Mouse (Mus musculus): ENCODE results near the gene Limd1. TPM values are rescaled to one million over a fixed set of nuclear protein-coding genes. Genes with fewer than 3 reads are reported as not detected.

The Limd1 gene
- polyA plus RNA-seq, 1 experiment from 2014 or later = 39.2 TPM

GRCm38 (mm10) chr9:123525095-123525494, 46.6 kb downstream of the Limd1 start:
- WGBS = 0% methylated on average over 1 of the region's 1 CpGs
- H3K27ac ChIP-seq = no peak overlapping the region
- no peaks in the 10 kb centered on the region for H3K27me3 ChIP-seq

GRCm38 (mm10) chr9:123526502-123526901, 48.0 kb downstream of the Limd1 start:
- H3K4me3 ChIP-seq = no peak overlapping the region
- 86% methylated on average over 5 of the region's 5 CpGs for WGBS
- no peak overlapping the region for H3K27ac ChIP-seq
- H3K36me3 ChIP-seq = no peaks in the 10 kb centered on the region
- no peaks in the 10 kb centered on the region for H3K9me3 ChIP-seq (replicated peaks)
- no peak overlapping the region for H3K4me2 ChIP-seq (replicated peaks)
- H3K4me1 ChIP-seq = peaks cover 17% of the 10 kb centered on the region
- no peaks in the 10 kb centered on the region for H3K27me3 ChIP-seq
- ATAC-seq (ENCODE audit: low FRiP score) = no peak
- H3K9ac ChIP-seq = no peak overlapping the region

More at GRCm38 (mm10) chr9:123525095-123525494, 46.6 kb downstream of the Limd1 start:
- Histone ChIP-seq H3K36me3 (peaks cover 3% of the 10 kb centered on the region; the same call in 1 of the 2 replicates), H3K4me2 (replicated peaks) (no peak overlapping the region), H3K9me3 (replicated peaks) (no peaks in the 10 kb centered on the region), H3K4me3 (no peak overlapping the region), H3K4me1 (peaks cover 6% of the 10 kb centered on the region), H3K9ac (no peak overlapping the region)
- ATAC-seq (ENCODE audit: low FRiP score) = no peak

GRCm38 (mm10) chr9:123528087-123528925, 49.8 kb downstream of the Limd1 start:
- Histone ChIP-seq H3K9me3 (replicated peaks) (no peaks in the 10 kb centered on the region), H3K27me3 (no peaks in the 10 kb centered on the region), H3K4me3 (peak overlapping the region; percentile 80), H3K36me3 (no peaks in the 10 kb centered on the region), H3K9ac (peak overlapping the region; percentile 65), H3K27ac (peak overlapping the region; percentile 95), H3K4me1 (peaks cover 19% of the 10 kb centered on the region), H3K4me2 (replicated peaks) (peak overlapping the region; percentile 63)
- no peak for ATAC-seq (ENCODE audit: low FRiP score)
- WGBS = 31% methylated on average over 6 of the region's 6 CpGs

GRCm38 (mm10) chr9:123528926-123529295, 50.4 kb downstream of the Limd1 start:
- WGBS = 1% methylated on average over 17 of the region's 17 CpGs
- peak overlapping the region; percentile 95 for H3K27ac ChIP-seq
- ATAC-seq (ENCODE audit: low FRiP score) = peak; percentile 42
- H3K9ac ChIP-seq = peak overlapping the region; percentile 65
- H3K4me1 ChIP-seq = peaks cover 19% of the 10 kb centered on the region
- no peaks in the 10 kb centered on the region for H3K9me3 ChIP-seq (replicated peaks)
- peak overlapping the region; percentile 80 for H3K4me3 ChIP-seq
- peak overlapping the region; percentile 63 for H3K4me2 ChIP-seq (replicated peaks)
- H3K36me3 ChIP-seq = no peaks in the 10 kb centered on the region
- H3K27me3 ChIP-seq = no peaks in the 10 kb centered on the region

GRCm38 (mm10) chr9:123529392-123530157, 51.1 kb downstream of the Limd1 start, which contains the start of gene Sacm1l:
TSS of gene Sacm1l (plus strand) at chr9:123529759.
- Histone ChIP-seq H3K9ac (peak within 1 kb of the TSS; percentile 84), H3K4me2 (replicated peaks) (peak within 1 kb of the TSS; percentile 63), H3K36me3 (no peaks in the 10 kb centered on the region), H3K9me3 (replicated peaks) (no peaks in the 10 kb centered on the region), H3K4me3 (peak within 1 kb of the TSS; percentile 80), H3K4me1 (peaks cover 19% of the 10 kb centered on the region), H3K27me3 (no peaks in the 10 kb centered on the region), H3K27ac (peak within 1 kb of the TSS; percentile 95)
- peak; percentile 99 for ATAC-seq (ENCODE audit: low FRiP score)
- 0% methylated on average over 65 of the region's 79 CpGs for WGBS

- Histone ChIP-seq H3K9me3 (replicated peaks) (no peaks in the 10 kb centered on the region), H3K4me3 (peak overlapping the region; percentile 80), H3K4me1 (peaks cover 19% of the 10 kb centered on the region), H3K36me3 (no peaks in the 10 kb centered on the region), H3K9ac (peak overlapping the region; percentile 84), H3K27me3 (no peaks in the 10 kb centered on the region), H3K4me2 (replicated peaks) (peak overlapping the region; percentile 57), H3K27ac (peak overlapping the region; percentile 95)
- WGBS = under 1% methylated on average over 13 of the region's 13 CpGs
- ATAC-seq (ENCODE audit: low FRiP score) = no peak
Measured at GRCm38 (mm10) chr9:123530158-123530475, 51.6 kb downstream of the Limd1 start.

- Histone ChIP-seq H3K27ac (peak overlapping the region; percentile 95; the same call in 1 of the 2 replicates), H3K36me3 (no peaks in the 10 kb centered on the region), H3K4me1 (peaks cover 19% of the 10 kb centered on the region), H3K27me3 (no peaks in the 10 kb centered on the region), H3K4me3 (peak overlapping the region; percentile 80), H3K9me3 (replicated peaks) (no peaks in the 10 kb centered on the region), H3K4me2 (replicated peaks) (peak overlapping the region; percentile 57), H3K9ac (peak overlapping the region; percentile 84)
- 51% methylated on average over 11 of the region's 11 CpGs for WGBS
- no peak for ATAC-seq (ENCODE audit: low FRiP score)
Measured at GRCm38 (mm10) chr9:123530566-123531130, 52.1 kb downstream of the Limd1 start.

GRCm38 (mm10) chr9:123531234-123531633, 52.7 kb downstream of the Limd1 start:
- H3K9me3 ChIP-seq (replicated peaks) = no peaks in the 10 kb centered on the region
- H3K27me3 ChIP-seq = no peaks in the 10 kb centered on the region
- ATAC-seq (ENCODE audit: low FRiP score) = no peak
- peak overlapping the region; percentile 57 for H3K4me2 ChIP-seq (replicated peaks)
- H3K9ac ChIP-seq = peak overlapping the region; percentile 84; the same call in 1 of the 2 replicates
- no peak overlapping the region for H3K27ac ChIP-seq
- H3K4me1 ChIP-seq = peaks cover 19% of the 10 kb centered on the region
- H3K36me3 ChIP-seq = no peaks in the 10 kb centered on the region
- peak overlapping the region; percentile 80; the same call in 1 of the 2 replicates for H3K4me3 ChIP-seq

- no peak for ATAC-seq (ENCODE audit: low FRiP score)
- no peak overlapping the region for H3K27ac ChIP-seq
- H3K36me3 ChIP-seq = no peaks in the 10 kb centered on the region
- no peak overlapping the region for H3K4me3 ChIP-seq
- no peaks in the 10 kb centered on the region for H3K27me3 ChIP-seq
- H3K4me1 ChIP-seq = peaks cover under 1% of the 10 kb centered on the region
- 98% methylated on average over 2 of the region's 2 CpGs for WGBS
- H3K9me3 ChIP-seq (replicated peaks) = no peaks in the 10 kb centered on the region
- H3K4me2 ChIP-seq (replicated peaks) = no peak overlapping the region
- H3K9ac ChIP-seq = no peak overlapping the region
Measured at GRCm38 (mm10) chr9:123536613-123537012, 58.1 kb downstream of the Limd1 start.

GRCm38 (mm10) chr9:123538189-123538588, 59.7 kb downstream of the Limd1 start:
- Histone ChIP-seq H3K36me3 (0 out of 2 replicates have a peak, but pooled peaks cover under 1% of the 10 kb centered on the region), H3K9ac (no peak overlapping the region), H3K4me3 (no peak overlapping the region), H3K4me2 (replicated peaks) (no peak overlapping the region), H3K4me1 (no peaks in the 10 kb centered on the region), H3K27me3 (no peaks in the 10 kb centered on the region), H3K27ac (no peak overlapping the region), H3K9me3 (replicated peaks) (no peaks in the 10 kb centered on the region)
- WGBS = 64% methylated on average over 4 of the region's 4 CpGs
- no peak for ATAC-seq (ENCODE audit: low FRiP score)

GRCm38 (mm10) chr9:123539093-123539492, 60.6 kb downstream of the Limd1 start:
- H3K4me3 ChIP-seq = no peak overlapping the region
- H3K4me2 ChIP-seq (replicated peaks) = no peak overlapping the region
- H3K36me3 ChIP-seq = peaks cover 9% of the 10 kb centered on the region; the same call in 1 of the 2 replicates
- ATAC-seq (ENCODE audit: low FRiP score) = no peak
- H3K27me3 ChIP-seq = no peaks in the 10 kb centered on the region
- WGBS = 71% methylated on average over 1 of the region's 1 CpGs
- no peaks in the 10 kb centered on the region for H3K4me1 ChIP-seq
- no peak overlapping the region for H3K27ac ChIP-seq
- no peaks in the 10 kb centered on the region for H3K9me3 ChIP-seq (replicated peaks)
- no peak overlapping the region for H3K9ac ChIP-seq

GRCm38 (mm10) chr9:123539823-123540222, 61.3 kb downstream of the Limd1 start:
- H3K4me3 ChIP-seq = no peak overlapping the region
- peaks cover 9% of the 10 kb centered on the region; the same call in 1 of the 2 replicates for H3K36me3 ChIP-seq
- ATAC-seq (ENCODE audit: low FRiP score) = no peak
- H3K9me3 ChIP-seq (replicated peaks) = no peaks in the 10 kb centered on the region
- H3K9ac ChIP-seq = no peak overlapping the region
- H3K27me3 ChIP-seq = no peaks in the 10 kb centered on the region
- WGBS = 86% methylated on average over 2 of the region's 2 CpGs
- no peak overlapping the region for H3K27ac ChIP-seq
- no peak overlapping the region for H3K4me2 ChIP-seq (replicated peaks)
- H3K4me1 ChIP-seq = no peaks in the 10 kb centered on the region

Data from hindbrain, embryonic 12.5 days (tissue).